Mouse (Mus musculus): ENCODE data around the gene Masp2. TPM values are rescaled to one million over a fixed set of nuclear protein-coding genes. Genes with fewer than 3 reads are reported as not detected.

Gene Masp2
- polyA plus RNA-seq, 1 experiment from 2014 or later: 0.51 TPM

Other genes starting within 250 kb of the Masp2 start
- gene Ubiad1, start 157.8 kb upstream of the Masp2 start, polyA plus RNA-seq (2014; fragmentation: Nextera tagmentation; extraction: Ambion mirVana): 14.7 and 15.9 TPM in 2 replicates
- 30.6 and 34.8 TPM in 2 replicates for gene Mtor, start 153.9 kb upstream of the Masp2 start, polyA plus RNA-seq (2014; fragmentation: Nextera tagmentation; extraction: Ambion mirVana)
- gene Angptl7, start 102.1 kb upstream of the Masp2 start, polyA plus RNA-seq (2014; fragmentation: Nextera tagmentation; extraction: Ambion mirVana): 0.26 and 0.41 TPM in 2 replicates
- 76.5 and 93.2 TPM in 2 replicates for gene Exosc10, start 44.1 kb upstream of the Masp2 start, polyA plus RNA-seq (2014; fragmentation: Nextera tagmentation; extraction: Ambion mirVana)
- gene Srm, start 11.1 kb upstream of the Masp2 start, polyA plus RNA-seq (2014; fragmentation: Nextera tagmentation; extraction: Ambion mirVana): 146 and 171 TPM in 2 replicates
- 105 and 106 TPM in 2 replicates for gene Tardbp, start 24.5 kb downstream of the Masp2 start, polyA plus RNA-seq (2014; fragmentation: Nextera tagmentation; extraction: Ambion mirVana)
- gene Gm572, start 40.8 kb downstream of the Masp2 start, polyA plus RNA-seq (2014; fragmentation: Nextera tagmentation; extraction: Ambion mirVana): not detected in 2 replicates
- gene Casz1, start 201.9 kb downstream of the Masp2 start, polyA plus RNA-seq (2014; fragmentation: Nextera tagmentation; extraction: Ambion mirVana): 2.1 and 3.1 TPM in 2 replicates

Measured in midbrain, embryonic 14.5 days (tissue).